Mouse (Mus musculus) testis, adult 2 months (tissue): Measurements from ENCODE around the gene Xpa.

Source experiments
- CTCF ChIP-seq: fragments of 200-500 bp; IDR thresholded peaks from 2 replicates; pipeline ENCODE4 v1.5.1; 2012; ENCODE audit warnings: low read depth, mild to moderate bottlenecking, inconsistent platforms, low read length, moderate library complexity; ENCODE audit not compliant: control insufficient read depth, insufficient read depth, insufficient replicate concordance
- POLR2A ChIP-seq: fragments of 200-500 bp; IDR thresholded peaks from 2 replicates; pipeline ENCODE4 v1.6.1; 2012; ENCODE audit warnings: low read depth, mild to moderate bottlenecking, inconsistent platforms, low read length, moderate library complexity; ENCODE audit not compliant: control insufficient read depth

GRCm38 (mm10) chr4:46111361-46111760, 84.8 kb downstream of the Xpa start:
- TF ChIP-seq POLR2A, result no peak
- no peak for TF ChIP-seq CTCF
